Mouse (Mus musculus): ENCODE data around the gene Dpm3.

Dpm3 gene

GRCm38 (mm10) chr3:89270891-89271290 lies 11.7 kb downstream of the Dpm3 start:
- no peak for DNase-seq

GRCm38 (mm10) chr3:89271760-89272159 lies 12.6 kb downstream of the Dpm3 start:
- DNase-seq = no peak

- no peak for DNase-seq
Observed at GRCm38 (mm10) chr3:89276061-89276460, 16.9 kb downstream of the Dpm3 start.

- DNase-seq = no peak
Observed at GRCm38 (mm10) chr3:89277281-89278021, 18.3 kb downstream of the Dpm3 start.

GRCm38 (mm10) chr3:89278107-89278506 lies 18.9 kb downstream of the Dpm3 start:
- no peak for DNase-seq

GRCm38 (mm10) chr3:89278643-89279042 lies 19.5 kb downstream of the Dpm3 start:
- DNase-seq = no peak

GRCm38 (mm10) chr3:89279153-89279890 lies 20.2 kb downstream of the Dpm3 start:
- DNase-seq = no peak

- no peak for DNase-seq
Observed at GRCm38 (mm10) chr3:89280050-89280605, 21.0 kb downstream of the Dpm3 start.

- DNase-seq = no peak
Observed at GRCm38 (mm10) chr3:89280606-89281511, 21.7 kb downstream of the Dpm3 start, which contains the start of gene Efna1. Efna1 (minus strand) TSS chr3:89281142.

- peak; percentile 85 for DNase-seq
Observed at GRCm38 (mm10) chr3:89281579-89282290, 22.6 kb downstream of the Dpm3 start.

- no peak for DNase-seq
Observed at GRCm38 (mm10) chr3:89282291-89282643, 23.1 kb downstream of the Dpm3 start.

- DNase-seq = no peak
Observed at GRCm38 (mm10) chr3:89284261-89284660, 25.1 kb downstream of the Dpm3 start.

- DNase-seq = no peak
Observed at GRCm38 (mm10) chr3:89285526-89285925, 26.4 kb downstream of the Dpm3 start.

- no peak for DNase-seq
Observed at GRCm38 (mm10) chr3:89287286-89287685, 28.1 kb downstream of the Dpm3 start.

GRCm38 (mm10) chr3:89288503-89288928 lies 29.4 kb downstream of the Dpm3 start:
- DNase-seq = no peak

- no peak for DNase-seq
Observed at GRCm38 (mm10) chr3:89291874-89292273, 32.7 kb downstream of the Dpm3 start.

- peak; percentile 46 for DNase-seq
Observed at GRCm38 (mm10) chr3:89292303-89292702, 33.1 kb downstream of the Dpm3 start.

- DNase-seq = no peak
Observed at GRCm38 (mm10) chr3:89293247-89293918, 34.2 kb downstream of the Dpm3 start.

- DNase-seq = no peak
Observed at GRCm38 (mm10) chr3:89294195-89294594, 35.0 kb downstream of the Dpm3 start.

GRCm38 (mm10) chr3:89295685-89296230 lies 36.6 kb downstream of the Dpm3 start:
- no peak for DNase-seq

- no peak for DNase-seq
Observed at GRCm38 (mm10) chr3:89296761-89297396, 37.7 kb downstream of the Dpm3 start.

All from thymus, postnatal 25 days (tissue).